Mouse (Mus musculus): ENCODE data around the gene Rbm28. TPM values are rescaled to one million over a fixed set of nuclear protein-coding genes. Genes with fewer than 3 reads are reported as not detected.

Gene Rbm28
- total and polyA plus RNA-seq, 2 experiments from 2014 or later: 18.0 to 32.8 TPM

GRCm38 (mm10) chr6:29092904-29093303 is 71.9 kb downstream of the Rbm28 start:
- H3K9me3 ChIP-seq (ENCODE audit: low read length): 0 out of 2 replicates have a peak, but pooled peaks cover 14% of the 10 kb centered on the region
- H3K36me3 ChIP-seq (ENCODE audit: insufficient read depth): no peaks in the 10 kb centered on the region
- WGBS: 65% methylated on average over 11 of the region's 11 CpGs
- H3K27ac ChIP-seq (ENCODE audit: low read depth, low read length): no peak overlapping the region
- ATAC-seq (no peak), DNase-seq (no peak)
- no peak overlapping the region for H3K4me3 ChIP-seq (ENCODE audit: low read depth, low read length)
- no peak overlapping the region for H3K9ac ChIP-seq
- TF ChIP-seq CTCF (IDR thresholded peaks at IDR 0.05; ENCODE audit: low read depth): no peak
- no peaks in the 10 kb centered on the region for H3K4me1 ChIP-seq (ENCODE audit: insufficient read depth)
- no peaks in the 10 kb centered on the region for H3K27me3 ChIP-seq (ENCODE audit: insufficient read depth, low read length)
- no peak overlapping the region for H3K4me2 ChIP-seq (ENCODE audit: low read depth)

- TF ChIP-seq CTCF (IDR thresholded peaks at IDR 0.05; ENCODE audit: low read depth): no peak
- Histone ChIP-seq H3K27me3 (ENCODE audit: insufficient read depth, low read length) (no peaks in the 10 kb centered on the region), H3K27ac (ENCODE audit: low read depth, low read length) (no peak overlapping the region), H3K9ac (no peak overlapping the region), H3K36me3 (ENCODE audit: insufficient read depth) (no peaks in the 10 kb centered on the region), H3K9me3 (ENCODE audit: low read length) (0 out of 2 replicates have a peak, but pooled peaks cover 14% of the 10 kb centered on the region), H3K4me1 (ENCODE audit: insufficient read depth) (no peaks in the 10 kb centered on the region), H3K4me3 (ENCODE audit: low read depth, low read length) (no peak overlapping the region), H3K4me2 (ENCODE audit: low read depth) (no peak overlapping the region)
- DNase-seq (no peak), ATAC-seq (no peak)
- WGBS: 88% methylated on average over 7 of the region's 7 CpGs
These were observed 72.6 kb downstream of the Rbm28 start for GRCm38 (mm10) chr6:29092234-29092633.

- H3K27ac ChIP-seq (ENCODE audit: low read depth, low read length): no peak overlapping the region
- no peak overlapping the region for H3K4me3 ChIP-seq (ENCODE audit: low read depth, low read length)
- WGBS: 77% methylated on average over 7 of the region's 7 CpGs
- H3K36me3 ChIP-seq (ENCODE audit: insufficient read depth): no peaks in the 10 kb centered on the region
- DNase-seq (no peak), ATAC-seq (no peak)
- 0 out of 2 replicates have a peak, but pooled peaks cover 10% of the 10 kb centered on the region for H3K9me3 ChIP-seq (ENCODE audit: low read length)
- H3K27me3 ChIP-seq (ENCODE audit: insufficient read depth, low read length): no peaks in the 10 kb centered on the region
- no peak for TF ChIP-seq CTCF (IDR thresholded peaks at IDR 0.05; ENCODE audit: low read depth)
- H3K4me1 ChIP-seq (ENCODE audit: insufficient read depth): no peaks in the 10 kb centered on the region
- H3K4me2 ChIP-seq (ENCODE audit: low read depth): no peak overlapping the region
- H3K9ac ChIP-seq: no peak overlapping the region
These were observed 76.7 kb downstream of the Rbm28 start for GRCm38 (mm10) chr6:29087921-29088709.

- Histone ChIP-seq H3K4me2 (ENCODE audit: low read depth) (no peak overlapping the region), H3K36me3 (ENCODE audit: insufficient read depth) (no peaks in the 10 kb centered on the region), H3K27me3 (ENCODE audit: insufficient read depth, low read length) (no peaks in the 10 kb centered on the region), H3K9ac (no peak overlapping the region), H3K9me3 (ENCODE audit: low read length) (no peaks in the 10 kb centered on the region), H3K4me3 (ENCODE audit: low read depth, low read length) (no peak overlapping the region), H3K27ac (ENCODE audit: low read depth, low read length) (no peak overlapping the region), H3K4me1 (ENCODE audit: insufficient read depth) (peaks cover 4% of the 10 kb centered on the region; the same call in 1 of the 2 replicates)
- no peak for TF ChIP-seq CTCF (IDR thresholded peaks at IDR 0.05; ENCODE audit: low read depth)
- WGBS: 71% methylated on average over 7 of the region's 7 CpGs
- ATAC-seq (no peak), DNase-seq (no peak)
These were observed 80.4 kb downstream of the Rbm28 start for GRCm38 (mm10) chr6:29084401-29084800.

GRCm38 (mm10) chr6:29082776-29083354 is 81.9 kb downstream of the Rbm28 start:
- DNase-seq (no peak), ATAC-seq (no peak)
- 53% methylated on average over 9 of the region's 9 CpGs for WGBS
- Histone ChIP-seq H3K9me3 (ENCODE audit: low read length) (no peaks in the 10 kb centered on the region), H3K4me1 (ENCODE audit: insufficient read depth) (peaks cover 6% of the 10 kb centered on the region; the same call in 1 of the 2 replicates), H3K9ac (no peak overlapping the region), H3K27me3 (ENCODE audit: insufficient read depth, low read length) (no peaks in the 10 kb centered on the region), H3K36me3 (ENCODE audit: insufficient read depth) (no peaks in the 10 kb centered on the region), H3K27ac (ENCODE audit: low read depth, low read length) (no peak overlapping the region), H3K4me2 (ENCODE audit: low read depth) (no peak overlapping the region), H3K4me3 (ENCODE audit: low read depth, low read length) (no peak overlapping the region)
- no peak for TF ChIP-seq CTCF (IDR thresholded peaks at IDR 0.05; ENCODE audit: low read depth)

GRCm38 (mm10) chr6:29081826-29082363 is 82.9 kb downstream of the Rbm28 start:
- Histone ChIP-seq H3K4me3 (ENCODE audit: low read depth, low read length) (no peak overlapping the region), H3K36me3 (ENCODE audit: insufficient read depth) (no peaks in the 10 kb centered on the region), H3K27ac (ENCODE audit: low read depth, low read length) (no peak overlapping the region), H3K27me3 (ENCODE audit: insufficient read depth, low read length) (no peaks in the 10 kb centered on the region), H3K4me1 (ENCODE audit: insufficient read depth) (peaks cover 6% of the 10 kb centered on the region; the same call in 1 of the 2 replicates), H3K9ac (no peak overlapping the region), H3K9me3 (ENCODE audit: low read length) (no peaks in the 10 kb centered on the region), H3K4me2 (ENCODE audit: low read depth) (no peak overlapping the region)
- ATAC-seq (no peak), DNase-seq (no peak)
- TF ChIP-seq CTCF (IDR thresholded peaks at IDR 0.05; ENCODE audit: low read depth): no peak
- 71% methylated on average over 10 of the region's 10 CpGs for WGBS

GRCm38 (mm10) chr6:29079291-29079690 is 85.5 kb downstream of the Rbm28 start:
- peak; percentile 85 for DNase-seq

More at GRCm38 (mm10) chr6:29079291-29079690, 85.5 kb downstream of the Rbm28 start:
- Histone ChIP-seq H3K4me3 (ENCODE audit: low read depth, low read length) (no peak overlapping the region), H3K36me3 (ENCODE audit: insufficient read depth) (no peaks in the 10 kb centered on the region), H3K27me3 (ENCODE audit: insufficient read depth, low read length) (no peaks in the 10 kb centered on the region), H3K27ac (ENCODE audit: low read depth, low read length) (0 out of 2 replicates have a peak overlapping the region, but pooled peaks have one; percentile 29), H3K4me2 (ENCODE audit: low read depth) (no peak overlapping the region), H3K4me1 (ENCODE audit: insufficient read depth) (peaks cover 6% of the 10 kb centered on the region; the same call in 1 of the 2 replicates), H3K9ac (no peak overlapping the region), H3K9me3 (ENCODE audit: low read length) (no peaks in the 10 kb centered on the region)
- whole genome bisulfite sequencing: 31% methylated on average over 4 of the region's 4 CpGs
- peak; percentile 91 for ATAC-seq
- TF ChIP-seq CTCF (IDR thresholded peaks at IDR 0.05; ENCODE audit: low read depth): no peak
